Mouse (Mus musculus): Measurements from ENCODE around the gene Lrrc59. TPM values are rescaled to one million over a fixed set of nuclear protein-coding genes. Genes with fewer than 3 reads are reported as not detected.
"Not testable (repeated sequence)": the region's sequence is repeated elsewhere in the genome, so short reads cannot be mapped to it uniquely, and the experiment has no call there.

The Lrrc59 gene
- total RNA-seq, 2 experiments from 2014 or later = 71.6 to 79.1 TPM

DNA sequence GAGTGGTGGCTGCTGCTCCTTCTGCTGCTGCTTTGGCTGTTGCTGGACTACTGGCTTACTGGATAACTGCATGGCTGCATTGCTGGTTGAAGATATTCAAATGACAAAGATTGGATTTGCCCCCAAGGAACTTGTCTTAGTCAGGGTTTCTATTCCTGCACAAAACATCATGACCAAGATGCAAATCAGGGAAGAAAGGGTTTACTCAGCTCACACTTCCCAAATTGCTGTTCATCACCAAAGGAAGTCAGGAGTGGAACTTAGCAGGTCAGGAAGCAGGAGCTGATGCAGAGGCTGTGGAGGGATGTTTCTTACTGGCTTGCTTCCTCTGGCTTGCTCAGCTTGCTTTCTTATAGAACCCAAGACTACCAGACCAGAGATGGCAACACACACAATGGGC is 62.9 kb downstream of the Lrrc59 start:
- not testable (repeated sequence) for DNase-seq (ENCODE audit: extremely low spot score in 1 of 2, low spot score in 1 of 2)

Other genes with a start within 250 kb of the Lrrc59 start
- 1 to 10 TPM; 2.0 to 3.0 TPM for gene Abcc3, start 236.8 kb upstream of the Lrrc59 start, total RNA-seq (2021)
- 10 to 100 TPM; 49.7 to 72.3 TPM for gene Cacna1g, start 155.6 kb upstream of the Lrrc59 start, total RNA-seq (2021)
- gene Spata20, start 143.6 kb upstream of the Lrrc59 start, total RNA-seq (2021) = under 1 TPM in 1 of 2 experiments, not detected in 1; 0.34 TPM
- gene Epn3, start 129.8 kb upstream of the Lrrc59 start, total RNA-seq (2021) = 1 to 10 TPM; 2.0 to 2.3 TPM
- 1 to 10 TPM; 3.0 to 3.9 TPM for gene Mycbpap, start 108.0 kb upstream of the Lrrc59 start, total RNA-seq (2021)
- 10 to 100 TPM; 10.3 to 10.8 TPM for gene Rsad1, start 80.5 kb upstream of the Lrrc59 start, total RNA-seq (2021)
- gene Chad, start 64.7 kb upstream of the Lrrc59 start, total RNA-seq (2021) = under 1 TPM; 0.62 to 0.70 TPM
- gene Acsf2, start 27.9 kb upstream of the Lrrc59 start, total RNA-seq (2021) = 10 to 100 TPM; 15.3 to 20.4 TPM
- gene Mrpl27, start 24.0 kb downstream of the Lrrc59 start, total RNA-seq (2021) = 10 to 100 TPM; 72.9 to 80.1 TPM
- under 1 TPM; 0.28 to 0.44 TPM for gene Eme1, start 24.2 kb downstream of the Lrrc59 start, total RNA-seq (2021)
- 10 to 100 TPM; 24.2 to 24.8 TPM for gene Xylt2, start 47.7 kb downstream of the Lrrc59 start, total RNA-seq (2021)
- not detected for gene Gm11541, start 74.7 kb downstream of the Lrrc59 start, total RNA-seq (2021)
- gene Cdc34b, start 112.0 kb downstream of the Lrrc59 start, total RNA-seq (2021) = under 1 TPM in 1 of 2 experiments, not detected in 1; 0.22 TPM
- gene Tmem92, start 152.9 kb downstream of the Lrrc59 start, total RNA-seq (2021) = not detected